Comparison of ENCODE assay signal across 8 mouse cellular contexts in the genomic region with DNA sequence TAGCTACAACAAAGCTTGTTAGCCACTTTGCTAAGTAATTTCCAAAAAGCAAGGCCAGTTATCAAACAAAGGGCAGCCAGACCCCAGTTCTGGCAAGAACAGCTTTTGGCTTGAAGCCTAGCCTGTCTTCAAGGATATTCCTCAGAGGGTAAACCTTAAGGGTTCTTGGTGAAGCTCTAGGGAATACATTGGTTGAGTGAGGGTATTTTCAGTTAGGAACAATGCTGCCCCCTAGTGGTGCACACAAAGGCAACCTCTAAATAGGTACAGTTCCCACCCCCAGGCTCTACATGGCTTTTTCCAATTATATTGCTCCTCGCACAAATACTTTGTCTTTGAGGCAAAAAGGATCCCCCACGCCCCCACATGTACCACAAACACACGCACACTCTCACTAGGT. TPM values are rescaled to one million over a fixed set of nuclear protein-coding genes. Genes with fewer than 3 reads are reported as not detected.
A peak's percentile ranks its signal among the peaks of the same experiment; 100 is the strongest.
DNase-seq lines count a peak whose midpoint lies in the region; ATAC-seq and TF ChIP-seq lines count a peak whose summit lies in the region.

No protein-coding gene starts in this region.

- H3K4me2 ChIP-seq in forebrain, embryonic 12.5 days = no peak overlapping the region
- no peak overlapping the region for H3K4me2 ChIP-seq in lung, embryonic 14.5 days

- no peaks in the 10 kb centered on the region for H3K9me3 ChIP-seq in forebrain, embryonic 12.5 days
- no peaks in the 10 kb centered on the region for H3K9me3 ChIP-seq in lung, embryonic 14.5 days (ENCODE audit: low read depth, low read length)

- TF ChIP-seq CTCF in lung, embryonic 14.5 days (IDR thresholded peaks at IDR 0.05; ENCODE audit: low read depth) = peak; percentile 83

- 22% methylated on average over 3 of the region's 3 CpGs for WGBS in forebrain, embryonic 12.5 days
- WGBS in lung, embryonic 14.5 days = 36% methylated on average over 3 of the region's 3 CpGs

- H3K36me3 ChIP-seq in forebrain, embryonic 12.5 days (replicated peaks) = peaks cover 46% of the 10 kb centered on the region
- peaks cover 44% of the 10 kb centered on the region for H3K36me3 ChIP-seq in lung, embryonic 14.5 days (ENCODE audit: insufficient read depth)

- H3K27ac ChIP-seq in forebrain, embryonic 12.5 days = no peak overlapping the region
- no peak overlapping the region for H3K27ac ChIP-seq in lung, embryonic 14.5 days (ENCODE audit: low read depth)

- H3K4me1 ChIP-seq in forebrain, embryonic 12.5 days = no peaks in the 10 kb centered on the region
- no peaks in the 10 kb centered on the region for H3K4me1 ChIP-seq in lung, embryonic 14.5 days (ENCODE audit: insufficient read depth)

- peak; percentile 78 for ATAC-seq in CD4-positive, CD25-positive, alpha-beta regulatory T cell, adult 4 months
- 0 out of 2 replicates have a peak, but pooled peaks have one; percentile 27 for ATAC-seq in forebrain, embryonic 12.5 days (ENCODE audit: low FRiP score)
- peak; percentile 35; the same call in 1 of the 2 replicates for ATAC-seq in lung, embryonic 14.5 days (ENCODE audit: insufficient read depth)

- peak; percentile 49 for DNase-seq in gastrocnemius, postnatal 10 days
- DNase-seq in gastrocnemius, postnatal 4 days (ENCODE audit: low spot score in 2 of 2) = no peak
- peak; percentile 86 for DNase-seq in brain, adult 2 months (ENCODE audit: low read depth, low spot score)
- DNase-seq in kidney, postnatal 25 days = peak; percentile 54 to 76
- DNase-seq in lung, embryonic 14.5 days = peak; percentile 81
- peak; percentile 36 for DNase-seq in right cerebral cortex, postnatal 25 days

- no peak overlapping the region for H3K4me3 ChIP-seq in forebrain, embryonic 12.5 days (replicated peaks)
- no peak overlapping the region for H3K4me3 ChIP-seq in lung, embryonic 14.5 days (ENCODE audit: low read depth, low read length)

- H3K9ac ChIP-seq in forebrain, embryonic 12.5 days = no peak overlapping the region
- H3K9ac ChIP-seq in lung, embryonic 14.5 days = no peak overlapping the region

- H3K27me3 ChIP-seq in forebrain, embryonic 12.5 days = no peaks in the 10 kb centered on the region
- H3K27me3 ChIP-seq in lung, embryonic 14.5 days (ENCODE audit: insufficient read depth, low read length) = no peaks in the 10 kb centered on the region

RNA-seq across cellular contexts. Expression of gene Adam8, which starts 2.3 kb away (rescaled TPM):
- total RNA-seq in gastrocnemius, postnatal 10 days (2021) = 1 to 10 TPM in 1 of 2 experiments, under 1 TPM in 1; 0.35 to 1.1 TPM
- total RNA-seq in gastrocnemius, postnatal 4 days (2021) = 1 to 10 TPM in 1 of 2 experiments, under 1 TPM in 1; 0.78 to 1.1 TPM
- polyA plus RNA-seq in CD4-positive, CD25-positive, alpha-beta regulatory T cell, adult 4 months (2017; shearing (Covaris generic)) = 10 to 100 TPM; 14.0 to 17.8 TPM
- 3.2 and 3.6 TPM in 2 replicates for polyA plus RNA-seq in forebrain, embryonic 12.5 days (2016; fragmentation: Nextera tagmentation; extraction: Ambion mirVana)
- polyA plus RNA-seq in lung, embryonic 14.5 days (2014; fragmentation: Nextera tagmentation; extraction: Ambion mirVana) = 1.7 and 2.0 TPM in 2 replicates

RNA-seq across cellular contexts. Expression of gene 6430531B16Rik, which starts 16.1 kb away (rescaled TPM):
- not detected for total RNA-seq in gastrocnemius, postnatal 10 days (2021)
- not detected for total RNA-seq in gastrocnemius, postnatal 4 days (2021)
- polyA plus RNA-seq in CD4-positive, CD25-positive, alpha-beta regulatory T cell, adult 4 months (2017; shearing (Covaris generic)) = 1 to 10 TPM in 1 of 2 experiments, under 1 TPM in 1; 0.46 to 1.6 TPM
- 0.64 and 0.74 TPM in 2 replicates for polyA plus RNA-seq in forebrain, embryonic 12.5 days (2016; fragmentation: Nextera tagmentation; extraction: Ambion mirVana)
- polyA plus RNA-seq in lung, embryonic 14.5 days (2014; fragmentation: Nextera tagmentation; extraction: Ambion mirVana) = 0.30 and 0.37 TPM in 2 replicates

RNA-seq across cellular contexts. Expression of gene Zfp511, which starts 41.5 kb away (rescaled TPM):
- total RNA-seq in gastrocnemius, postnatal 10 days (2021) = 1 to 10 TPM; 8.8 to 10.0 TPM
- 10 to 100 TPM; 11.0 to 11.2 TPM for total RNA-seq in gastrocnemius, postnatal 4 days (2021)
- polyA plus RNA-seq in CD4-positive, CD25-positive, alpha-beta regulatory T cell, adult 4 months (2017; shearing (Covaris generic)) = 10 to 100 TPM; 28.8 to 33.0 TPM
- 47.2 and 56.2 TPM in 2 replicates for polyA plus RNA-seq in forebrain, embryonic 12.5 days (2016; fragmentation: Nextera tagmentation; extraction: Ambion mirVana)
- polyA plus RNA-seq in lung, embryonic 14.5 days (2014; fragmentation: Nextera tagmentation; extraction: Ambion mirVana) = 39.1 and 39.5 TPM in 2 replicates

RNA-seq across cellular contexts. Expression of gene Tubgcp2, which starts 41.8 kb away (rescaled TPM):
- 10 to 100 TPM; 21.9 to 29.6 TPM for total RNA-seq in gastrocnemius, postnatal 10 days (2021)
- 10 to 100 TPM; 34.6 to 38.0 TPM for total RNA-seq in gastrocnemius, postnatal 4 days (2021)
- polyA plus RNA-seq in CD4-positive, CD25-positive, alpha-beta regulatory T cell, adult 4 months (2017; shearing (Covaris generic)) = 10 to 100 TPM; 29.2 to 52.0 TPM
- polyA plus RNA-seq in forebrain, embryonic 12.5 days (2016; fragmentation: Nextera tagmentation; extraction: Ambion mirVana) = 75.6 and 84.8 TPM in 2 replicates
- polyA plus RNA-seq in lung, embryonic 14.5 days (2014; fragmentation: Nextera tagmentation; extraction: Ambion mirVana) = 63.0 and 65.8 TPM in 2 replicates

RNA-seq across cellular contexts. Expression of gene Utf1, which starts 51.1 kb away (rescaled TPM):
- not detected for total RNA-seq in gastrocnemius, postnatal 10 days (2021)
- total RNA-seq in gastrocnemius, postnatal 4 days (2021) = not detected
- 1 to 10 TPM; 3.7 to 6.1 TPM for polyA plus RNA-seq in CD4-positive, CD25-positive, alpha-beta regulatory T cell, adult 4 months (2017; shearing (Covaris generic))
- not detected in 2 replicates for polyA plus RNA-seq in forebrain, embryonic 12.5 days (2016; fragmentation: Nextera tagmentation; extraction: Ambion mirVana)
- polyA plus RNA-seq in lung, embryonic 14.5 days (2014; fragmentation: Nextera tagmentation; extraction: Ambion mirVana) = 0.14 TPM in 1 of 2 replicates, not detected in the other

Comparison
In these comparisons a context has a peak if more than half of its experiments do, and no peak if none do; other contexts are left out.
1. DNase-seq: peak in gastrocnemius, postnatal 10 days (single experiment), brain, adult 2 months (single experiment), kidney, postnatal 25 days (2 of 2), lung, embryonic 14.5 days (single experiment) and right cerebral cortex, postnatal 25 days (single experiment); none in gastrocnemius, postnatal 4 days (0 of 2).
2. ATAC-seq: peak in every context shown above with its lines; median percentile 78 in CD4-positive, CD25-positive, alpha-beta regulatory T cell, adult 4 months; 35 in lung, embryonic 14.5 days; 27 in forebrain, embryonic 12.5 days.